Mouse (Mus musculus): ENCODE measurements at regions not wholly inside any gene's neighbourhood (a gene's known extent, or its start where the extent isn't known, plus 50 kb on each side); places are given as distances from the start of the nearest gene placed in this dataset.

- TF ChIP-seq CTCF (IDR thresholded peaks at IDR 0.05), result no peak
- TF ChIP-seq EP300 (IDR thresholded peaks at IDR 0.05), result no peak
These were observed 1025.1 kb upstream of the Klhl29 start for GRCm38 (mm10) chr12:6400591-6400990.

All from lung, postnatal 0 days (tissue).